ENCODE assay signal across 9 mouse cellular contexts in the genomic region with DNA sequence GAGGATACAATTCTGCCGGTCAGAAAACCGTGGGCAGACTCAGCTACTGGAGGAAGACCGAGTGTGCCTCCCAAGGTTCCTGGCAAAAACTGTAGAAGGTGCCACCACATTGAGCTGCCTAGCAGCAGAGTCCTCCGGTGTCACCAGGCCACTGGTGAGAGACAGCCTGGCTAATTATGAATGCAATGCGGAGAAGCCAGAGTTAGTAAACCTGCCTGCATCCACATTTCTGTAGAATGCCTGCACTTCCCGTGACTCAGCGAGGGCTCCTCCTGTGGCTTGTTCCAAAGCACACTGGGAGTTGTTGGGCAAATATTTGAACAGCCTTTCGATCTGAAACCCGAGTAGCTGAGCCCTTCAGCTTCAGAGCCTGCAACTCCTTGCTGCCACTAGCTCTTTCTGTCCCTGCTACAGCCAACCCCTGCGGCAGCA. TPM values are rescaled to one million over a fixed set of nuclear protein-coding genes. Genes with fewer than 3 reads are reported as not detected.
A peak's percentile ranks its signal among the peaks of the same experiment; 100 is the strongest.
DNase-seq lines count a peak whose midpoint lies in the region; ATAC-seq lines count a peak whose summit lies in the region.
"Had no signal": no experiment of that assay in that cellular context is flagged by ENCODE, and none has a peak within 500 bp of the region (broad histone marks: within the 10 kb centered on the region; RNA-seq: fewer than 3 reads in every experiment).

No protein-coding gene starts in this region.

- no peaks in the 10 kb centered on the region for H3K27me3 ChIP-seq in embryonic facial prominence, embryonic 14.5 days (replicated peaks; ENCODE audit: control insufficient read depth, insufficient read depth, low read length)
- H3K27me3 ChIP-seq in heart, embryonic 13.5 days (replicated peaks) = no peaks in the 10 kb centered on the region
- no peaks in the 10 kb centered on the region for H3K27me3 ChIP-seq in lung, embryonic 16.5 days (ENCODE audit: control insufficient read depth, insufficient read depth, low read depth, low read length)

- H3K4me3 ChIP-seq in embryonic facial prominence, embryonic 14.5 days (ENCODE audit: low read depth, low read length) = peak overlapping the region; percentile 13; the same call in 1 of the 2 replicates
- peak overlapping the region; percentile 37 for H3K4me3 ChIP-seq in heart, embryonic 13.5 days
- H3K4me3 ChIP-seq in lung, embryonic 16.5 days (ENCODE audit: low read length) = peak overlapping the region; percentile 24
- H3K4me3 ChIP-seq: erythroblast, embryonic 14.5 days had no signal

- ATAC-seq in embryonic facial prominence, embryonic 14.5 days (ENCODE audit: low read depth) = peak; percentile 76
- ATAC-seq in heart, embryonic 13.5 days (ENCODE audit: extremely low read depth, insufficient number of reproducible peaks, low FRiP score, low TSS enrichment) = no peak
- peak; percentile 84 for ATAC-seq in lung, embryonic 16.5 days (ENCODE audit: low read depth)

- peaks cover 28% of the 10 kb centered on the region for H3K4me1 ChIP-seq in embryonic facial prominence, embryonic 14.5 days (ENCODE audit: control insufficient read depth, insufficient read depth, low read length)
- H3K4me1 ChIP-seq in heart, embryonic 13.5 days = peaks cover 44% of the 10 kb centered on the region
- peaks cover 27% of the 10 kb centered on the region for H3K4me1 ChIP-seq in lung, embryonic 16.5 days (replicated peaks; ENCODE audit: control insufficient read depth, insufficient read depth, low read length)

- 27% methylated on average over 10 of the region's 10 CpGs for WGBS in embryonic facial prominence, embryonic 14.5 days
- WGBS in heart, embryonic 13.5 days = 25% methylated on average over 10 of the region's 10 CpGs
- WGBS in lung, embryonic 16.5 days = 16% methylated on average over 10 of the region's 10 CpGs

- peak overlapping the region; percentile 86 for H3K27ac ChIP-seq in embryonic facial prominence, embryonic 14.5 days (replicated peaks; ENCODE audit: low read depth, low read length)
- H3K27ac ChIP-seq in heart, embryonic 13.5 days (replicated peaks) = peak overlapping the region; percentile 89
- H3K27ac ChIP-seq in lung, embryonic 16.5 days (ENCODE audit: low read length) = peak overlapping the region; percentile 93

- DNase-seq in 416B (ENCODE audit: low read depth) (peak; percentile 94), NIH3T3 (ENCODE audit: low read depth) (peak; percentile 87)
- peak; percentile 88 for DNase-seq in embryonic facial prominence, embryonic 14.5 days (ENCODE audit: low spot score)
- peak; percentile 32 to 57 for DNase-seq in kidney, postnatal 25 days
- peak; percentile 23 for DNase-seq in right cerebral cortex, postnatal 25 days
- DNase-seq in T-cell, adult 2 months (ENCODE audit: low spot score) = no peak

- no peaks in the 10 kb centered on the region for H3K36me3 ChIP-seq in embryonic facial prominence, embryonic 14.5 days (ENCODE audit: control insufficient read depth, insufficient read depth, low read length)
- no peaks in the 10 kb centered on the region for H3K36me3 ChIP-seq in heart, embryonic 13.5 days
- no peaks in the 10 kb centered on the region for H3K36me3 ChIP-seq in lung, embryonic 16.5 days (ENCODE audit: control insufficient read depth, insufficient read depth, low read length)

- H3K9ac ChIP-seq in embryonic facial prominence, embryonic 14.5 days (ENCODE audit: low read depth, low read length) = peak overlapping the region; percentile 38
- H3K9ac ChIP-seq in heart, embryonic 13.5 days = peak overlapping the region; percentile 72
- peak overlapping the region; percentile 57 for H3K9ac ChIP-seq in lung, embryonic 16.5 days (ENCODE audit: low read length)

- no peaks in the 10 kb centered on the region for H3K9me3 ChIP-seq in embryonic facial prominence, embryonic 14.5 days (ENCODE audit: control insufficient read depth, low read length)
- no peaks in the 10 kb centered on the region for H3K9me3 ChIP-seq in heart, embryonic 13.5 days
- no peaks in the 10 kb centered on the region for H3K9me3 ChIP-seq in lung, embryonic 16.5 days (ENCODE audit: control insufficient read depth, low read length)

- H3K4me2 ChIP-seq in embryonic facial prominence, embryonic 14.5 days (ENCODE audit: low read depth, low read length) = peak overlapping the region; percentile 40
- peak overlapping the region; percentile 68 for H3K4me2 ChIP-seq in heart, embryonic 13.5 days
- H3K4me2 ChIP-seq in lung, embryonic 16.5 days (ENCODE audit: low read depth, low read length) = peak overlapping the region; percentile 55

RNA-seq across cellular contexts. Expression of gene Vcpkmt, which starts 45.6 kb away (rescaled TPM):
- 20.9 and 22.9 TPM in 2 replicates for polyA plus RNA-seq in embryonic facial prominence, embryonic 14.5 days (2014; fragmentation: Nextera tagmentation; extraction: Ambion mirVana)
- 16.3 and 19.6 TPM in 2 replicates for polyA plus RNA-seq in heart, embryonic 13.5 days (2015; fragmentation: Nextera tagmentation; extraction: Ambion mirVana)
- 19.0 and 19.9 TPM in 2 replicates for polyA plus RNA-seq in lung, embryonic 16.5 days (2015; fragmentation: Nextera tagmentation; extraction: Ambion mirVana)
